Mouse (Mus musculus): ENCODE measurements around the gene Pfkp.

The Pfkp gene

DNA sequence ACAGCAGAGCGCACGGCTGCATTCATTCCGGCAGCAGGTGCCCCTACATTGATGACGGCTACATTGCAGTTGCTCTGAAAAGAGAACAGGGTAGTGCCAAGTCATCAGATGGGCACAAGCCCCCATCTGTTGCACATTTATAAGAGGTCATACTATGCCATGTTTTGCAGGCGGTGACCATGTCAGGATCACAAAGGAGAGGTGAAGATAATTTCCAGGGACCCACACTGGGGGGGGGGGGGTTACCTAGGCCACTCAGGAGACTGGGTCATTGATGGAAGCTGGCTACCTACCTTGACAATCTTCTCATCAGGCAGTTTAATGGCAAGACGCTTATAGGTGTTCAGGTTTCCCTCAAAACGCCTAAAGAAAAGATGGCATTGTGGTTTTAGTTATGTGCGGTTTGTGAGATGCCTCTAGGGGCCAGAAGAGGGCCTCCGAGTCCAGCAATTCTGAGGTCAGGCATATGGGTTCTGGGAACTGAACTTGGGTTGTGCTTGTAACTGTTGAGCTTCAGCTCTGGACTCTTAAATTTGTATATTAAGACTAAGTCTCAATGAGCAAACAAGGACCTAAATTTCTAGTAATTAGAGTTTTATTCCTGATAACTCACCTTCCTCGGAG lies 45.7 kb downstream of the Pfkp start:
- no peak for DNase-seq (ENCODE audit: low spot score in 2 of 2)

DNA sequence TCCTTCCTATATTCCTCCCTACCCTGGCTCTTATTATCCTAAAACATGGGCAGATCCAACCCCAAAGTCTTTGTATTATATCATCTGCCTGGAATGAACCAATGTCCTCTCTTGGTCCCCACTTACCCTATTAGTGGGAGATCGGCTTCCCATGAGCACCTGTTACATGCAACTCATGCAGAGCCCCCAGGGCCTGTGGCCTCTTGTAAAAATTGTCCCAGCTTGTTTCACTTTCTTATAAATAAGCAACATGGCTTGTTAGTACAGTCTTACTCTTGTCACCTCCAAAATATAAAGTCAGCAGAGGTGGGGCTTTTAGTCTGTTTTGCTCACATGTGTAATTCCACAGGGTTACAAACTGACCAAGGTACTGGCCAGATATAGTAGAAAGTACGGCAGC lies 46.9 kb downstream of the Pfkp start:
- no peak for DNase-seq (ENCODE audit: low spot score in 2 of 2)

DNA sequence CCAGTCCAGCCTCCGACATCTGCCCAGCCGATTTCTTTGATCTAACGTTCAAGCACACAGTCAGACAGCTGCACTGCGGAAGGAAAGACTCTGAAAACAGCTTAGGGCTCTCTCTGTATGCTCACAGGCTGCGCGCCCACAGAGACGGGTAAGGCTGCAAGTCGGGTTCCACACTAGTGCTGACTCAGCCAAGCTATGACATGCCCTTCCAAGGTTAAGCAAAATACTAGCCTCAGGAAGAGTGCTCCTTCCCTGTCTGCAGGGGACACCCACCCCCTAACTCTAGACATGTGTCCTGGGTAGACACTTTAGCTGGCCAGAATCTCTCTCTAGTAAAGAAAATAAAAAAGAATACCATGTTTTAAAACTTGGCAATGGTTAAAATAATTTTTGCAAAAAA lies 48.0 kb downstream of the Pfkp start:
- DNase-seq (ENCODE audit: low spot score in 2 of 2): no peak

DNA sequence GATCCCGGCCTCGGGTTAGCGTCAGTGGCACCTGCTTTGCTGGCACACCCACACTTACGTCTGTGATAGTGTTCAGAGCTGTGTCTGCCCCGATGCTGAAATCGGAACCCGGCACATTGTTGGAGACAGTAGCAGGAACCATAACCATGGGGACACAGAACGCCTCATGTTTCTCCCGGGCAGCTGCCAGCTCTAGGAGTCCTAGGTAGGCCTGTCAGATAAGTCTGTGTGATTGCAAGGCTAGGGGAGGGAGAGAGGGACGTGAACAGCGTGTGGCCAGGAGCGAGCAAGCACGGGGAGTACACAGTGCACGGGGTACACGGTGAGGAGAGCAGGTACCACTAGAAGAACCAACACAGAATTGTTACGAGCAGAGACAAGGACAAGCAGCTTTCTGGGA lies 50.8 kb downstream of the Pfkp start:
- no peak for DNase-seq (ENCODE audit: low spot score in 2 of 2)

DNA sequence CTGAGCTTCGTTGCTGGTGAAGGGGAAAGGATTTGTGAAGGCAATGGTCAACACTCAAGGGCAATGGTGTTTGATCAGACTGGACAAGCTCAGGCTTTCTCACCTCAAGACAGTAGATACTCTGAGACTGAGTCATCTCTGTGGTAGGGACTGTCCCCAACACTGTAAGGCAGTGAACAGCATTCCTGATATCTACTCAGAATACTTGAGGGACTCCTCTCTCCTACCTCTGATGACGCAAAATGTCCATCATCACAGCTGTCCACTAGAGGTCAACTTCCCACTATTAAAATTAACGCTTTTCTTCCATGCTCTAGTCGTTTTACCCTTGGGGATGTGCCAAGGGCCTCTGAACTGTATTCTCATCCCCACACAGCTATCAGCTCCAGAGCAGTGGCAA lies 53.2 kb downstream of the Pfkp start:
- DNase-seq (ENCODE audit: low spot score in 2 of 2): no peak

DNA sequence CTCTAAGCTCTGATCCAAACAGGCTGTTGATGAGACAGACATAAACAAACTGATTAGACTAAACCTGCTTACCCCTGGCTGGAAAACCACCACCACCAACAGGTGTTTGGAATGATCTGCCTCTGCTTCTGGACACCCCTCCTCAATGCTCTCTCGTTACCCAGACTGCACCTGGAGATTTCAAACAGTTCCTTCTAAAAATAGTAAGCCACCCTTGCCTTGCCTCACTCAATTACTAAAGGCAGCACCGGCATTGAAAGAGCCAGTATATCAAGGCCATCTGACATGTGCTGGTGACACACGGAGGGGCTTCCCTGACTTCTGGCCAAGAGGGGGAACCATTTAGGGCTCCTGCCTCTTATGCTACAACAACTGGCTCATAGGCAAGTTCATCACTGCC lies 57.7 kb downstream of the Pfkp start:
- DNase-seq (ENCODE audit: low spot score in 2 of 2): no peak

DNA sequence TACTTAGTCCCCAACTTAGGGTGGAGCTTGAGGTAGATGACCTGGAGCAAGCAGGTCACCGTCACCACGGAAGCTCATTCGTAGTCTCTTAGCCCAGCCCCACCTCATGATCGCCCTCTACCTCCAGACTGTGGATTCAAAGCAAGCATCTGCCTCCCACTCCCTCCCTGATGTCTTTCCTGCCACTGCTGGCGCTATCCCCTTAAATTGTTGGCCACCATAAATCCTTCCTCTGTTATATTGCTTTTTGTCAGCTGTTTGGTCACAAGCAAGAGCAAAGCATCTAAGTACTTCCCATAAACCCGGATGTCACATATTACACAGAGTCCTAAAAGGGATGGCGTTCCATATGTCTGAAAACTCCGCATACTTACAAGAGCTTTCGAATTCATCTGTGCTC lies 62.6 kb downstream of the Pfkp start:
- DNase-seq (ENCODE audit: low spot score in 2 of 2): no peak

DNA sequence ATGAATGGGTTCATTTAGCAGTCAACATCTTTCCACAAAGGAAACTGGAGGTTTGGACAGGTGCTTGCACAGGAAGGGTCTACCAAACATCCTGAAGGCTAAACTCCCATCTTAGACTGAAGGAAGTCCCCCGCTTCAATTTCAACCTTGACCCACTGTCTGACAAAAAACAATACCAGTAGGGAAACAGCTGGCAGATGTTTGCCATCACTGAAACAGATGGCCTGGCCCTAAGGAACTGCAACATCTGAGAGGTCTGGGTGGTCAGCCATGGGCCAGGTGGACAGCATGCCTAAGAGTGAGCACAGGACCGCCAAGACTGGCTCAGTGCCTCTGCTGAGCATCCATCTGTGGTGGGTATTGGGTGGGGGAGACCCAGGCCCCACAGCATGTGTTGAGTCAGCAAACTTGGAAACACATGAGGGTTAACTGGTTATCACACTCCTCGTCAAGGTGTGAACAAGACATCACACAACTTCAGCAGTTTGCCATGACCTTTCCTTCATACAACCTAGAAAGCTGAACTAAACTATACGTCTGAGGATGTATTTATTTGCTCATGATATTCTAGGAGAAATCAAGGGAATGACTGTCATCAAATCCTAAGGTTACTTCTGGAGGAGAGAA lies 65.0 kb downstream of the Pfkp start:
- no peak for DNase-seq (ENCODE audit: low spot score in 2 of 2)

DNA sequence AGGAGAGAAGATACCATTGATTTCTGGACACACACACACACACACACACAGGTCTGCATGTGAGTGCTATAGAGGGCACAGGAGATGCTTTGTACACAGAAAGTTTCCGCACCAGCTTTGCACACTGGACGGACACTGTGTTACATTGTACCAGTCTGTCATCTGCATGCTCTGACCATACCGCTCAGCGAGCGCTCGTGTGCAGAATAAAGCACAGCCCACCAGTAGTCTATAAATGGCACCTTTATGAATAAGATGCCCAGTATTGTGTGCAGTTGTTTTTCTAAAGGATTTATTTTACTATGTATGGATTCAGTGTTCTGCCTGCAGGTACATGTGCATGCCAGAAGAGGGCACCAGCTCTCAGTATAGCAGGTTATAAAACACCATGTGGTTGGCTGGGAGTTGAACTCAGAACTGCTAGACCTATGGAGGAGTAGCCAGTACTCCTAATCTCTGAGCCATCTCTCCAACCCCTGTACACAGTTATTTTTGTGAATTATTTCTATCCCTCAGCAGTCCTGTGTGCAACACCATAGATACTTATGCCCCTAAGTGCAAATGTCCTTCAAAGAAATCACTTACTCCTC lies 72.6 kb downstream of the Pfkp start:
- no peak for DNase-seq (ENCODE audit: low spot score in 2 of 2)

DNA sequence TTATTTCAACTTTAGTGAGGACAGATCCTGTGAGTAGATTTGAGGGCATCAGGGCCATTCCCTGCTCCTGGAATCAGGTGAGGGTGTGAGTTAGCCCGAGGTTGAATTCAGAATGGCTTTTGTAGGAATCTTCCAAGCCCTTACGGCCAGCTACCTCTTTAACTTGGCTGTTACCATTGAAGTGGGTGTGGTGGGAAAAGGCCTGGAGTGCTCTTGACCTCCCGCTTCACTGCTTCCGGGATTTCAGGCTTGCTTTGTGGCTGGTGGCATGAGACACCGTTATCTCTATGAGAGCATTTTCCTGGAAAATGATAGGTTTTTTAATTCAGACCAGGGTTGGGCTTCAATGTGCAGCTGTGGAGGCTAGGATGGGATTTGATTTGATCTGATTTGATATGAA lies 83.0 kb downstream of the Pfkp start:
- no peak for DNase-seq (ENCODE audit: low spot score in 2 of 2)

DNA sequence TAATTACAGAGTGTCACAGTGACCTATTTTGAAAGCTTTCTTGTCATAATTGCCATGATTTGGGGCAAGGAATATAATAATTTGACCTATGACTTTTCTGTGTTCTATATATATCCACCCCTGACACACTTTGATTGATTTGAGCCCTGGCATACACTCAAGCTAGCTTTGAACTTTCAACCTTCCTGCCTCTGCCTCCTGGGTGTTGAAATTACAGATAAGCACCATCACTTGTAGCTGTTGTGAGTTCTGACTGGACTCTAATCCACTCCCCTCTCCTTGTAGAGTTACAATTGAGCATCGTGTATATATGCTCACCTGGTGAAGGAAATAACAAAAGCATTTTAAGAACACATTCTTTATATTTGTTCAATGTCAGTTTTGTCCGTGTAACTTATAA lies 86.2 kb downstream of the Pfkp start:
- DNase-seq (ENCODE audit: low spot score in 2 of 2): no peak

DNA sequence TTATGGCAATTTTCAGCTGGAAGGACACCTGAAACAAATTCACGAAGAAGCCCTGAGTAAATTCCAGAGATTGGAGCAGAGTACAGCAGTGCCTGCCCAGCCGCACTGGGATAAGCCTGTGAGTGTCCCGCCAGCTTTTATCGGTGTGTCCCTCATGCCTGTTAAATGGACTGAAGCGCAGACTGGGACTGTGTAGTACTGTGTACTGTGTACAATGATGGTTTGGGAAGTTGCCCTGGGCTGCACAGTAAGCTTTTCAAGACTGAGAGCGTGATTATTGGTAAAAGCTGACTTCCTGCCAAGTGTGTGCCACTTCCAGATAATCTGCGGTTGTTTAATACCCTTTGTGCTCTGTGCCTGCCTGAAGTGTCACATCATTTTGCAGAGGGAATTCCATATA lies 90.8 kb downstream of the Pfkp start:
- no peak for DNase-seq (ENCODE audit: low spot score in 2 of 2)

DNA sequence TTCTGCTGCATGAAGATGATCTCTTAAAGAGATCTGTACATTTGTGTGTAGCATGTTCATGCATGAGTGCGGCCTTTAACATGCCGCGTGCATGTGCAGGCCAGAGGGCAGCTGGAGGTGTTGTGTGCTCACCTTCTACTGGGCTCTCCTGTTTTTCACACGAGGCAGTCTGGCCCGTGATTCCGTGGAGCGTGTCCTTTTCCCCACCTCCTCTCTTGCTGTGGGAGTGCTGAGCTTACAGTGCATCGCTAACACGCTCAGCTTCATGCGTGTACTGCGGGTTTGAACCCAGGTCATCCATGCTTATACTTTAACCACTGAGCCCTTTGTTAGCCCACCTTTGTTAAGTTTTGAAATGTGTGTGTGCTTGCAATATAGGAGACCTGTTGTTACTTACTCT lies 92.9 kb downstream of the Pfkp start:
- no peak for DNase-seq (ENCODE audit: low spot score in 2 of 2)

DNA sequence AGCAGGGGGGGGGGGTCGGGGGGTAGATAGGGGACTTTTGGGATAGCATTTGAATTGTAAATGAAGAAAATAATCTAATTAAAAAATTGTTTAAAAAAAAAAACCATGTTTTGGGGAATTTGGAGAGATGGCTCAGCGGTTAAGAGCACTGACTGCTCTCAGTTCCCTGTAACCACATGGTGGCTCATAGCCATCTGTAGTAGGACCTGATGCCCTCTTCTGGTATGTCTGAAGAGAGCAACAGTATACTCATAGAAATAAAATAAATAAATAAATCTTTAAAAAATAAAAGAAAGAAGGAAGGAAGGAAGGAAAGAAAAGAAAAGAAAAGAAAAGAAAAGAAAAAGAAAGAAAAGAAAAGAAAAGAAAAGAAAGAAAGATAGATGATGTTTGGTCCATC lies 94.9 kb downstream of the Pfkp start:
- no peak for DNase-seq (ENCODE audit: low spot score in 2 of 2)

DNA sequence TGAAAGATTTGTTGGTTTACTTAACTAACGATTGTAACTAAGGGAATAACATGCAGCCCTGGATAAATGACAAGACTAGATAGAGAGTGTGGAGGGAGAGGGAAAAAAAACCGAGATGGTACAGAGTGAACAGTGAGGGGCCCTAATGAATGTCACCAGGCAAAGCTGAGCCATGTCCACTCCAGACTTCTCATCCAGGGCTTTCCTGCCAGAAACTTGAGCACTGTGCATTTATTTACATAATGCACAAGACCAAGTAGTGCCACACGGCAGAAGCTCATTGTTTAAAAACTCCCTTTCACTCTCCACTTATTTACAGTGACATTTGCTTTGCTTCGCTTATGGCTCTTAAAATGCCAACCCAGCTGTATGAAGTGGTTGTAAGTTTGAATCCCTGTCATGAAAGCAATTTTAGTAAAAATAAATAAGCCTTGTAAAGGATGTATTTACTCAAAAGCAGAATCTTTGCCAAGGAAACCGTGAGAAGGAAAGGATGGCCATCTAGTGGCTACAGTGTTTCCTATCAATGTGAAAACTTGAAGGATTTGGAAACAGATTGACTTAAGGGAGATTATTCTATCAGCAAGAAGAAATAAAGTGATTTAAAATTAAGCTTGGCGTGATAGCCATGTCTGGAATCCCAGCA lies 113.2 kb downstream of the Pfkp start:
- no peak for DNase-seq (ENCODE audit: low spot score in 2 of 2)

DNA sequence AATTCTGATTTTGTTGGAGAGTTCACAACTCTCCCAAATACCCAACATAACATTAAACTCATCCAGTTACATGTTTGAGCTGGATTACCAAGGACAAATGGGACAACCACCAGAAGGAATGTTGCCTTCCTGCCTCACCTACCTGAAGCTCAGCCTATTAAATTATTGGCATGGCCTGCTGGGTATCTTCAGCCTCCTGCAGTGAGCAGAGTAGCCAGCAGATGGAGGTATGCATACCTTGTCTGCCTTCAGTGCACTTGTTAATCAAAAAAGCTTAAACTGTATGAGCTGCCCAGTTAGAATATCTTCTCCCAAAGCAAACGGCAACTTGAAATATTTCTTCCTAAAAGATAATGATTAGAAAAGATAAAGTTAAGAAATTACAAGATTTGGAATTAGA lies 115.9 kb downstream of the Pfkp start:
- DNase-seq (ENCODE audit: low spot score in 2 of 2): peak in 1 of 2 experiments; percentile 17
